Mouse (Mus musculus) MEL (cell line): ENCODE data around the gene Gpx4.

ENCODE experiments used
- CTCF ChIP-seq, 3 experiments: IDR thresholded peaks in 2 of 3; conservative IDR thresholded peaks in 1 of 3; 2 replicates each; pipeline ENCODE4 v1.5.1; 2011 to 2012; ENCODE audit warnings: low read length in 3 of 3, low read depth in 2 of 3, mild to moderate bottlenecking in 2 of 3, improper control_type of control experiment in 1 of 3, inconsistent platforms in 1 of 3, mixed read lengths in 1 of 3, moderate library complexity in 1 of 3; ENCODE audit not compliant: control insufficient read depth in 1 of 3, insufficient read depth in 1 of 3, poor library complexity in 1 of 3, severe bottlenecking in 1 of 3
- SIN3A ChIP-seq: IDR thresholded peaks from 2 replicates; pipeline ENCODE4 v1.6.1; 2012; ENCODE audit warnings: low read length, improper control_type of control experiment, inconsistent platforms
- USF1 ChIP-seq: IDR thresholded peaks from 2 replicates; pipeline ENCODE4 v1.6.1; 2014; ENCODE audit warnings: low read depth, mild to moderate bottlenecking, inconsistent platforms, low read length, improper control_type of control experiment, moderate library complexity

- TF ChIP-seq USF1 (no peak), CTCF (IDR thresholded peaks at IDR 0.05 in 2 of 3, conservative IDR thresholded peaks at IDR 0.05 in 1 of 3; ENCODE audit: control insufficient read depth in 1 of 3, insufficient read depth in 1 of 3, low read depth in 2 of 3, low read length in 3 of 3, poor library complexity in 1 of 3, severe bottlenecking in 1 of 3) (no peak), SIN3A (no peak)
These were observed 38.0 kb downstream of the Gpx4 start for GRCm38 (mm10) chr10:80084817-80085487.
